Mouse (Mus musculus): Measurements from ENCODE around the gene 1700001O22Rik. TPM values are rescaled to one million over a fixed set of nuclear protein-coding genes. Genes with fewer than 3 reads are reported as not detected.

The 1700001O22Rik gene
- polyA plus RNA-seq, 1 experiment from 2014 or later, result 2.2 TPM

DNA sequence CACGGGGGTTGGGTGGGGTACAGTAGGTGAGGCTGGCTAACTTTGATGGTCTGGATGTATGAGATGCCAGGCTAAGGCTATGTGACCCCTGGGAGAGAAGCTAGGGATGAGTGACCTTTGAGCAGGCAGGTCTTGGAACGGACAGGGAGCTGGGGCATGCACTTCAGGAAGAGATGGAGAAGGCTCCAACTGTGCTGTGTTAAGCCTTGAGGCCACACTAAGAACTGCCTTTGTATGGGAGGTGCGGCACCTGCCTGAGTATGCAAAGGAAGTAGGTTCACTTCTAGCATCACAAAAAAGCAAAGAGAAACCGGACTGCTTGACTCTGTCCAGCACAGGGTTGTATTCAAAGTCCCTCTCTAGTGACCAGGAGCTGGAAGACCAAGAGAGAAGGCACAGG, 25.2 kb downstream of the 1700001O22Rik start:
- Histone ChIP-seq H3K4me1 (ENCODE audit: control insufficient read depth, insufficient read depth, low read length) (peaks cover 12% of the 10 kb centered on the region), H3K4me3 (ENCODE audit: low read length) (no peak overlapping the region), H3K27me3 (ENCODE audit: control insufficient read depth, insufficient read depth, low read length) (no peaks in the 10 kb centered on the region), H3K9me3 (replicated peaks; ENCODE audit: control insufficient read depth, low read length) (no peaks in the 10 kb centered on the region), H3K27ac (ENCODE audit: low read length) (no peak overlapping the region), H3K36me3 (ENCODE audit: control insufficient read depth, insufficient read depth) (no peaks in the 10 kb centered on the region), H3K4me2 (ENCODE audit: low read depth, low read length) (no peak overlapping the region), H3K9ac (ENCODE audit: low read length) (no peak overlapping the region)
- no peak for ATAC-seq (replicated peaks; ENCODE audit: extremely low read depth, insufficient read depth, low FRiP score)
- WGBS, result 79% methylated on average over 4 of the region's 4 CpGs

DNA sequence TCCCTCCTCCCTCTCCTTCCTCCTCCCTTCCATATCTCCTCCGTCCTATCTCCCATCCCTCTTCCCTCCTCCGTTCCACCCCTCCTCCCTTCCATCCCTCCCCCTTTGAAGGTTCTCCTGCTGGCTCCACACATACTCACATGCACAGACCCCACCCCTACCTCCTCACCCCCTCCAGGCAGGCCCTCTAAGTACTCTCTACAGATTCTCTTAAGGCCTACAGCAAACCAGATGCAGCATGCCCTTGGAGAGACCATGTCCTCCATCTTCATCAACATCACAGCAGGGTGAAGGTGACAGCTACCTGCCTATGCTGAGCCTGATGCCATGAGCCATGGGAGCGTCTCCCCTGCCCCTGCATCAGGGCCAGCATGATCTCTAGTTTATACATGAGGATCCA, 26.2 kb downstream of the 1700001O22Rik start:
- WGBS, result 69% methylated on average over 3 of the region's 3 CpGs
- no peaks in the 10 kb centered on the region for H3K9me3 ChIP-seq (replicated peaks; ENCODE audit: control insufficient read depth, low read length)
- H3K4me3 ChIP-seq (ENCODE audit: low read length), result no peak overlapping the region
- H3K9ac ChIP-seq (ENCODE audit: low read length), result no peak overlapping the region
- peaks cover 20% of the 10 kb centered on the region for H3K4me1 ChIP-seq (ENCODE audit: control insufficient read depth, insufficient read depth, low read length)
- no peak overlapping the region for H3K27ac ChIP-seq (ENCODE audit: low read length)
- no peaks in the 10 kb centered on the region for H3K27me3 ChIP-seq (ENCODE audit: control insufficient read depth, insufficient read depth, low read length)
- H3K36me3 ChIP-seq (ENCODE audit: control insufficient read depth, insufficient read depth), result no peaks in the 10 kb centered on the region
- no peak overlapping the region for H3K4me2 ChIP-seq (ENCODE audit: low read depth, low read length)
- no peak for ATAC-seq (replicated peaks; ENCODE audit: extremely low read depth, insufficient read depth, low FRiP score)

DNA sequence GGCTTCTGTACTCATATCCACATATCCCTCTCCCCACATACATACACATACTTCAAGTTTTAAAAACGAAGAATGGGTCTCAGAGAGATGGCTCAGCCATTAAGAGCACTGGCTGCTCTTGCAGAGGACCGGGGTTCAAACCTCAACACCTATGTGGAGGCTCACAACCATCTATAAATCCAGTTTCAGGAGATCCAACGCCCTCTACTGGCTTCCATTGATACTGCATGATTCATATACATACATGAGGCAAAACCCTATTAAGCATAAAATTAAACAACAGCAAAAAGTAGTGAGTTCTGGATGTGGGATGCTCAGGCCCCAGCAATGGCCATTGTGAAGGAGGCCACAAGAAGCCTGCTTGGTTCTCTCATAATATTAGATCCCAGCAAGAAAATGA, 27.5 kb downstream of the 1700001O22Rik start:
- H3K4me1 ChIP-seq (ENCODE audit: control insufficient read depth, insufficient read depth, low read length), result peaks cover 30% of the 10 kb centered on the region

DNA sequence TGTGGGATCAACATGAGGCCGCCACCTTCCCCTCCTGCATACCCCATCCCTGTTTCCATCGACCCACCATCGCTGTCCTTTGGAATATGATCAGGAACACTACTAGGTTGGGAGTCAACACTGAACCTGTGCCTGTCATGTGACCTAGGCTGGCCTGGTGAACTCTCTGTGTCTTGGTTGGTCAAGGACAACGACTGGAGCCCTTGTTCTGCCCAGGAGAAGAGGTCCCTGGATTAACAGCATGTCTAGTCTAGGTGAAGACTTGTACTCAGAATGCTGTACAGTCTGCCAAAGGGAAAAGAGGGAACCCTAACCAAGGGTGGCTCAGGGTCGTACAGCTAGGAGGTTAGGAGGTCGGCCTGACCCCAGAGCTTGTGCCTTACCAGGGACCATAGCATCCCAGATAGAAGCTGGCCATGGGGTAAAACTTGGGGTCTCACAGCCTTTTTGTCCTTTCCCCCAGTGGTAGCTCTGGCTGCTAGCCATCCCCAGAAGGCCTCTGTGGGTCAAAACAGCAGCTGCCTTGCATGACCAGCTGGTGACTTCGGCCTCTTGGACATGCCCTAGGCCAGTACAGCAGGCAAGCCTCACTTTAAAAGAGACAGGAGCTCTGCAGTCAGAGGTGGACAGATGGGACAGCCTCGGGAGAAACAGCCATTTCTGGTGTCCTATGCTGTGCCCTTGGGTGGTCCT, 30.0 kb downstream of the 1700001O22Rik start:
- Histone ChIP-seq H3K27me3 (ENCODE audit: control insufficient read depth, insufficient read depth, low read length) (no peaks in the 10 kb centered on the region), H3K4me1 (ENCODE audit: control insufficient read depth, insufficient read depth, low read length) (peaks cover 23% of the 10 kb centered on the region), H3K36me3 (ENCODE audit: control insufficient read depth, insufficient read depth) (no peaks in the 10 kb centered on the region), H3K4me2 (ENCODE audit: low read depth, low read length) (no peak overlapping the region), H3K9me3 (replicated peaks; ENCODE audit: control insufficient read depth, low read length) (no peaks in the 10 kb centered on the region), H3K4me3 (ENCODE audit: low read length) (no peak overlapping the region), H3K9ac (ENCODE audit: low read length) (no peak overlapping the region), H3K27ac (ENCODE audit: low read length) (peak overlapping the region; percentile 96)
- whole genome bisulfite sequencing, result 78% methylated on average over 8 of the region's 8 CpGs
- no peak for ATAC-seq (replicated peaks; ENCODE audit: extremely low read depth, insufficient read depth, low FRiP score)

More for the DNA sequence above, 27.5 kb downstream of the 1700001O22Rik start:
- Histone ChIP-seq H3K9me3 (replicated peaks; ENCODE audit: control insufficient read depth, low read length) (no peaks in the 10 kb centered on the region), H3K36me3 (ENCODE audit: control insufficient read depth, insufficient read depth) (no peaks in the 10 kb centered on the region), H3K27ac (ENCODE audit: low read length) (no peak overlapping the region), H3K4me2 (ENCODE audit: low read depth, low read length) (no peak overlapping the region), H3K9ac (ENCODE audit: low read length) (no peak overlapping the region), H3K4me3 (ENCODE audit: low read length) (no peak overlapping the region), H3K27me3 (ENCODE audit: control insufficient read depth, insufficient read depth, low read length) (no peaks in the 10 kb centered on the region)
- ATAC-seq (replicated peaks; ENCODE audit: extremely low read depth, insufficient read depth, low FRiP score), result no peak
- 61% methylated on average over 3 of the region's 3 CpGs for WGBS

DNA sequence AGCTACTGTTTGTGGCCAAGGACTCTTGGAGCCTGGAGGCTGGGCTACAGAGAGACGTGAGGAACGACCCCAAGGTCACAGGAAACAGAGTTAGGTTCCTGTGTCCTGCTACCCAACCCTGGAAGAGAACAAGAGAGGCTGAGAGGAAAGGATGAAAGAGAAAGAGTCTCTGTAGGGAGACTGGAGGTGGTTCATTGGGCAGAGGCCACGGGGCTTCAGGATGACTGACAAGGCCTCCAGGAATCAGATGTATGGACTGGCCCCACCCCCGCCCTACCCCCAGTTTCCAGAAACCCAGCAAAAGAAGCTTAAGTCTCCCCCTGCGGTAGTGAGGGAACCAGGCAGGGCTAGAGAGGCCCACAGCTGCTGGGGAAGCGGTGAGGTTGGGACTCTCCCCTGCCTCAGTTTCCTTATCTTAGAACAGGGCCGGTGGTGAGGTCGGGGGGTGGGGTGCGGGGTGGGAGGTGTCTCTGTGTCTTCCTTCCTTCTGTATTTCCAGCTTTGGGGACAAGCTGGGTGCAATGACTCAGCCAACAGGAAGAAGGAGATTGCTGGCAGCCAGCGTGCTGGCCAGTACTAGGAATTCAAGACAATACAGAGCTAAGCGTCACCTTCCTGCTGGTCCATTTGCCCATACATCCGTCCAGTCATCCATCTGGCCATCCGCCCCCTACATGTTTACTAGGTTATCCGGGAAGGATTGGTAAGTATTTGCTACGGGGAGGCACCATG, 30.7 kb downstream of the 1700001O22Rik start:
- ATAC-seq (replicated peaks; ENCODE audit: extremely low read depth, insufficient read depth, low FRiP score), result peak; percentile 19
- H3K4me1 ChIP-seq (ENCODE audit: control insufficient read depth, insufficient read depth, low read length), result peaks cover 26% of the 10 kb centered on the region
- peak overlapping the region; percentile 42; the same call in 1 of the 2 replicates for H3K9ac ChIP-seq (ENCODE audit: low read length)
- H3K4me2 ChIP-seq (ENCODE audit: low read depth, low read length), result peak overlapping the region; percentile 95
- H3K27ac ChIP-seq (ENCODE audit: low read length), result peak overlapping the region; percentile 96
- no peaks in the 10 kb centered on the region for H3K36me3 ChIP-seq (ENCODE audit: control insufficient read depth, insufficient read depth)
- H3K4me3 ChIP-seq (ENCODE audit: low read length), result no peak overlapping the region
- 36% methylated on average over 15 of the region's 15 CpGs for WGBS
- no peaks in the 10 kb centered on the region for H3K9me3 ChIP-seq (replicated peaks; ENCODE audit: control insufficient read depth, low read length)
- H3K27me3 ChIP-seq (ENCODE audit: control insufficient read depth, insufficient read depth, low read length), result no peaks in the 10 kb centered on the region

DNA sequence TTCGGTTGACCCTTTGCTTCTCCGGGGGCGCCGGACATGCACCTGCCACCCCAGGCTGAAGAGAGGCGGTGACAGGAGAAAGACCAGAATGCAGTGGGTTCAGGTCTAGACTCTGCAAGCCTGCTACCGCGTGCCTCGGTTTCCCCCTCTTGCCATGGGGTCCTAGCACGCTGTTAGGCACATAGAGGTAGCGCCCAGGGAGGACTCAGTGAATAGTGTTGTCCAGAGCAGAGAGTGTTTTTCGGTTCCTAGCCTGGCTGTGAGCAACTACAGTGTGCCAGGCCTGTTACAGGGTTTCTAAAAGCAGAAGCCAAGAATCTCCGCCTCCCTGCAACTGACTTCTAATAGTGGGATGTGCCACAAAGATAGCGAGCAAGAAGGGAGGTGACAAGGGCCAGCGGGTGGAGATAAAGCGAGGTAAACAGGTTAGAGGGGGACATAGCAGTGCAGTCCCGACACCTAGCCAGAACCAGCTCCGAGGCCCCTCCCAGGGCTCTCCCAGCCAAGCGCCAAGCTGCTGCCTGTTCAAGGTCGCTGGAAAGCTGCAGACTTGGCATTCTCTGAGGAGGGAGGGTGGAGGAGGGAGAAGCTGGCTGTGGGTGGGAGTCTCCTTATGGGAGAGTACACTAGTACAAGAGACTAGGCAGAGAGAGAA, 31.5 kb downstream of the 1700001O22Rik start:
- peak; percentile 86 for ATAC-seq (replicated peaks; ENCODE audit: extremely low read depth, insufficient read depth, low FRiP score)
- H3K4me2 ChIP-seq (ENCODE audit: low read depth, low read length), result peak overlapping the region; percentile 95
- 4% methylated on average over 19 of the region's 19 CpGs for WGBS

DNA sequence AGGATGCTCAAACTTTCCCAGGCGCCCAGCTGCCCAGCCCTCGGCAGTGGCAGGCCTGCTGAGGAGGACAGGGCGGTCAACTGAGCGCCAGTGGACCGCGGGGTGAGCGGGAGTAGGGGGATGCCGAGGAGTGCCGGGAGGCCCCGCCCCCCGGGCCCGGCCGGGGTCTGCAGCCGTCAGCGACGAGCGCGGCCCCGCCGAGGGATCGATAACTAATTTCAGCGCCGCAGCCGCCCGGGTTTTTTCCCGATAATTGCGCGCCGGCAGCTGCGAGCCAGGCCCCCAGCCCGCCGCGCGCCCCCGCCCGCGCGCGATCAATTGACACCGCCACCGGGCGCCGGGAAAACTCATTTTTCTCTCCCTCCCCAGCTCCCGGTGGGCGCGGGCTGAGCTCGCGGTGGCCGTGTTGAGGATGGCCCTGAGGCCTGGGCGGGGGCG, 32.1 kb downstream of the 1700001O22Rik start:
- peak overlapping the region; percentile 62 for H3K4me3 ChIP-seq (ENCODE audit: low read length)
- peak overlapping the region; percentile 95 for H3K4me2 ChIP-seq (ENCODE audit: low read depth, low read length)
- H3K36me3 ChIP-seq (ENCODE audit: control insufficient read depth, insufficient read depth), result no peaks in the 10 kb centered on the region
- WGBS, result 2% methylated on average over 51 of the region's 51 CpGs
- H3K27ac ChIP-seq (ENCODE audit: low read length), result peak overlapping the region; percentile 96
- ATAC-seq (replicated peaks; ENCODE audit: extremely low read depth, insufficient read depth, low FRiP score), result 0 out of 2 replicates have a peak, but pooled peaks have one; percentile 5
- H3K9me3 ChIP-seq (replicated peaks; ENCODE audit: control insufficient read depth, low read length), result no peaks in the 10 kb centered on the region
- H3K27me3 ChIP-seq (ENCODE audit: control insufficient read depth, insufficient read depth, low read length), result no peaks in the 10 kb centered on the region
- H3K9ac ChIP-seq (ENCODE audit: low read length), result peak overlapping the region; percentile 85
- H3K4me1 ChIP-seq (ENCODE audit: control insufficient read depth, insufficient read depth, low read length), result peaks cover 26% of the 10 kb centered on the region

More for the DNA sequence above, 31.5 kb downstream of the 1700001O22Rik start:
- H3K9ac ChIP-seq (ENCODE audit: low read length), result peak overlapping the region; percentile 85
- H3K9me3 ChIP-seq (replicated peaks; ENCODE audit: control insufficient read depth, low read length), result no peaks in the 10 kb centered on the region
- H3K4me3 ChIP-seq (ENCODE audit: low read length), result peak overlapping the region; percentile 62
- peaks cover 26% of the 10 kb centered on the region for H3K4me1 ChIP-seq (ENCODE audit: control insufficient read depth, insufficient read depth, low read length)
- H3K27me3 ChIP-seq (ENCODE audit: control insufficient read depth, insufficient read depth, low read length), result no peaks in the 10 kb centered on the region
- no peaks in the 10 kb centered on the region for H3K36me3 ChIP-seq (ENCODE audit: control insufficient read depth, insufficient read depth)
- H3K27ac ChIP-seq (ENCODE audit: low read length), result peak overlapping the region; percentile 96

DNA sequence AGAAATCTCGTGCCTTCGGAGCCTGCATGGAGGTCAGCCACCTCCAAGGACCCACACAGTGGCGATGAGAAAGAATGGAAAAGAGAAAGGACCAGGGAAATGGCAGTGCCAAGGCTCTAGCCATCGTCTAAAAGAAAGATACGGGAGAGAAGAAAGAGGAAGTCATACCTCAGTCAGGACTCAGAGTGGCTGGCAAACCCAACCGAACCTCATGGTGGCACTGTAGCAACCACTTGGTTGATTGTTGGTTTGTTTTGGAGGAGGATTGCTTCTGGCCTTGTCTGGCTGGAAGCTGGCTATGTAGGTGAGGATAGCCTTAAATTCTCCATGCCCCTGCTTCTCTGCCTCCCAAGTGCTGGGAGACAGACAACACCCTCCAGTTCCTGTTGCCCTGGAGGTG, 34.3 kb downstream of the 1700001O22Rik start:
- Histone ChIP-seq H3K4me1 (ENCODE audit: control insufficient read depth, insufficient read depth, low read length) (peaks cover 26% of the 10 kb centered on the region), H3K27ac (ENCODE audit: low read length) (no peak overlapping the region), H3K9ac (ENCODE audit: low read length) (no peak overlapping the region), H3K4me2 (ENCODE audit: low read depth, low read length) (no peak overlapping the region), H3K9me3 (replicated peaks; ENCODE audit: control insufficient read depth, low read length) (no peaks in the 10 kb centered on the region), H3K36me3 (ENCODE audit: control insufficient read depth, insufficient read depth) (no peaks in the 10 kb centered on the region), H3K27me3 (ENCODE audit: control insufficient read depth, insufficient read depth, low read length) (no peaks in the 10 kb centered on the region), H3K4me3 (ENCODE audit: low read length) (no peak overlapping the region)
- 51% methylated on average over 6 of the region's 6 CpGs for WGBS
- ATAC-seq (replicated peaks; ENCODE audit: extremely low read depth, insufficient read depth, low FRiP score), result no peak

DNA sequence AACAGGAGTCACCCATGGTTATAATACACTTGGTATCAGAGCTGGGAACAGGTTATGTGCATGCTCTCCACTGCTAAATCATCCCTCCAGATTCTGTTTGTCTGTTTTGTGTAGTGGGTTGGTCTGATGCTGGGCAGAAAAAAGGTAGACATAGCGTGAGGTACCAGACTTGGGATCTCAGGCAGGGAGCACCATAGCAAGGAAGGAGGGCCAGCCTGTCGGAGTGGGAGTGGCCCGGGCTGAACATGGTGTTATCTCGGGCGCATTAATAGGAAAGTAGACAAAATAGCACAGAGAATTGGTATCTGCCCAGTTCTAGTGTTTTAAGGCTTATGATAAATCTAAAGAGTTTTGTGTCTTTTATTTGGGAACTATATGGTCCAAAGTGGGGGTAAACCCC, 34.9 kb downstream of the 1700001O22Rik start:
- no peak for ATAC-seq (replicated peaks; ENCODE audit: extremely low read depth, insufficient read depth, low FRiP score)
- peaks cover 25% of the 10 kb centered on the region for H3K4me1 ChIP-seq (ENCODE audit: control insufficient read depth, insufficient read depth, low read length)
- no peak overlapping the region for H3K9ac ChIP-seq (ENCODE audit: low read length)
- 75% methylated on average over 5 of the region's 5 CpGs for WGBS
- no peak overlapping the region for H3K4me2 ChIP-seq (ENCODE audit: low read depth, low read length)
- H3K36me3 ChIP-seq (ENCODE audit: control insufficient read depth, insufficient read depth), result no peaks in the 10 kb centered on the region
- H3K27ac ChIP-seq (ENCODE audit: low read length), result no peak overlapping the region
- no peaks in the 10 kb centered on the region for H3K9me3 ChIP-seq (replicated peaks; ENCODE audit: control insufficient read depth, low read length)
- no peaks in the 10 kb centered on the region for H3K27me3 ChIP-seq (ENCODE audit: control insufficient read depth, insufficient read depth, low read length)
- no peak overlapping the region for H3K4me3 ChIP-seq (ENCODE audit: low read length)

Data from heart, embryonic 16.5 days (tissue).